10 mouse cellular contexts compared by ENCODE assay signal in genomic region chr16:36561386-36562338, GRCm38 (mm10). TPM values are rescaled to one million over a fixed set of nuclear protein-coding genes. Genes with fewer than 3 reads are reported as not detected.
A peak's percentile ranks its signal among the peaks of the same experiment; 100 is the strongest.
DNase-seq lines count a peak whose midpoint lies in the region; ATAC-seq and TF ChIP-seq lines count a peak whose summit lies in the region.
"Had no signal": no experiment of that assay in that cellular context is flagged by ENCODE, and none has a peak within 500 bp of the region (broad histone marks: within the 10 kb centered on the region; RNA-seq: fewer than 3 reads in every experiment).

TSS of gene Casr (minus strand) at chr16:36562141.

- H3K27me3 ChIP-seq in heart, embryonic 15.5 days: peaks cover 22% of the 10 kb centered on the region
- peaks cover 4% of the 10 kb centered on the region; the same call in 1 of the 2 replicates for H3K27me3 ChIP-seq in heart, adult 2 months (ENCODE audit: control insufficient read depth, insufficient read depth, low read length)
- H3K27me3 ChIP-seq in embryonic facial prominence, embryonic 10.5 days (replicated peaks; ENCODE audit: low read depth, poor library complexity, severe bottlenecking): peaks cover 40% of the 10 kb centered on the region
- peaks cover 14% of the 10 kb centered on the region; the same call in 1 of the 2 replicates for H3K27me3 ChIP-seq in intestine, postnatal 0 days (replicated peaks; ENCODE audit: control insufficient read depth, insufficient read depth, low read length)
- peaks cover 13% of the 10 kb centered on the region for H3K27me3 ChIP-seq in neural tube, embryonic 12.5 days (replicated peaks)

- no peak for TF ChIP-seq POLR2A in heart, adult 2 months (IDR thresholded peaks at IDR 0.05; ENCODE audit: insufficient read depth, low read depth, low read length)

- H3K9ac ChIP-seq in heart, embryonic 15.5 days: 0 out of 2 replicates have a peak within 1 kb of the TSS, but pooled peaks have one; percentile 27
- no peak within 1 kb of the TSS for H3K9ac ChIP-seq in heart, adult 2 months (ENCODE audit: low read depth, low read length)
- no peak within 1 kb of the TSS for H3K9ac ChIP-seq in intestine, postnatal 0 days (ENCODE audit: low read depth, low read length)
- 0 out of 2 replicates have a peak within 1 kb of the TSS, but pooled peaks have one; percentile 10 for H3K9ac ChIP-seq in neural tube, embryonic 12.5 days

- no peak for TF ChIP-seq EP300 in heart, adult 2 months (IDR thresholded peaks at IDR 0.05; ENCODE audit: insufficient read depth, low read depth, low read length)

- no peak for ATAC-seq in heart, embryonic 15.5 days (replicated peaks; ENCODE audit: insufficient number of reproducible peaks, insufficient read depth, low FRiP score, low read depth)
- no peak for ATAC-seq in intestine, postnatal 0 days
- no peak for ATAC-seq in neural tube, embryonic 12.5 days (ENCODE audit: low FRiP score, low read depth)
- ATAC-seq in frontal cortex, adult (ENCODE audit: low TSS enrichment): no peak
- ATAC-seq in erythroid progenitor cell, adult 5-6 weeks (replicated peaks; ENCODE audit: low FRiP score, poor library complexity, severe bottlenecking): no peak

- intact Hi-C loops in heart, adult 2 months (cut with DNase I): no loop called here

- H3K36me3 ChIP-seq in heart, embryonic 15.5 days: no peaks in the 10 kb centered on the region
- no peaks in the 10 kb centered on the region for H3K36me3 ChIP-seq in heart, adult 2 months (ENCODE audit: control insufficient read depth, insufficient read depth, low read length)
- H3K36me3 ChIP-seq in embryonic facial prominence, embryonic 10.5 days (replicated peaks): no peaks in the 10 kb centered on the region
- H3K36me3 ChIP-seq in intestine, postnatal 0 days (ENCODE audit: control insufficient read depth, insufficient read depth): no peaks in the 10 kb centered on the region
- no peaks in the 10 kb centered on the region for H3K36me3 ChIP-seq in neural tube, embryonic 12.5 days
- H3K36me3 ChIP-seq: G1E had no signal

- no peaks in the 10 kb centered on the region for H3K79me2 ChIP-seq in heart, adult 2 months (replicated peaks; ENCODE audit: control insufficient read depth, insufficient read depth, low read length)

- WGBS in heart, embryonic 15.5 days: 4% methylated on average over 36 of the region's 36 CpGs
- WGBS in heart, adult 2 months: 4% methylated on average over 36 of the region's 36 CpGs
- 2% methylated on average over 36 of the region's 36 CpGs for WGBS in embryonic facial prominence, embryonic 10.5 days
- 4% methylated on average over 36 of the region's 36 CpGs for WGBS in intestine, postnatal 0 days
- 3% methylated on average over 36 of the region's 36 CpGs for WGBS in neural tube, embryonic 12.5 days

- H3K27ac ChIP-seq in heart, embryonic 15.5 days: no peak within 1 kb of the TSS
- no peak within 1 kb of the TSS for H3K27ac ChIP-seq in heart, adult 2 months
- H3K27ac ChIP-seq in embryonic facial prominence, embryonic 10.5 days (replicated peaks): no peak within 1 kb of the TSS
- no peak within 1 kb of the TSS for H3K27ac ChIP-seq in intestine, postnatal 0 days (ENCODE audit: low read depth, low read length)
- no peak within 1 kb of the TSS for H3K27ac ChIP-seq in neural tube, embryonic 12.5 days

- peaks cover 10% of the 10 kb centered on the region for H3K4me1 ChIP-seq in heart, embryonic 15.5 days (replicated peaks)
- H3K4me1 ChIP-seq in heart, adult 2 months (ENCODE audit: control insufficient read depth, insufficient read depth, low read length): no peaks in the 10 kb centered on the region
- H3K4me1 ChIP-seq in embryonic facial prominence, embryonic 10.5 days: peaks cover 16% of the 10 kb centered on the region
- H3K4me1 ChIP-seq in intestine, postnatal 0 days (replicated peaks; ENCODE audit: control insufficient read depth, insufficient read depth, low read length): no peaks in the 10 kb centered on the region
- peaks cover 13% of the 10 kb centered on the region for H3K4me1 ChIP-seq in neural tube, embryonic 12.5 days

- H3K4me3 ChIP-seq in heart, embryonic 15.5 days: peak within 1 kb of the TSS; percentile 45
- no peak within 1 kb of the TSS for H3K4me3 ChIP-seq in heart, adult 2 months
- peak within 1 kb of the TSS; percentile 61 for H3K4me3 ChIP-seq in embryonic facial prominence, embryonic 10.5 days
- H3K4me3 ChIP-seq in intestine, postnatal 0 days (ENCODE audit: low read depth, low read length): peak within 1 kb of the TSS; percentile 18; the same call in 1 of the 2 replicates
- H3K4me3 ChIP-seq in neural tube, embryonic 12.5 days: peak within 1 kb of the TSS; percentile 30

- no peaks in the 10 kb centered on the region for H3K9me3 ChIP-seq in heart, embryonic 15.5 days (replicated peaks)
- no peaks in the 10 kb centered on the region for H3K9me3 ChIP-seq in embryonic facial prominence, embryonic 10.5 days
- no peaks in the 10 kb centered on the region for H3K9me3 ChIP-seq in intestine, postnatal 0 days (ENCODE audit: control insufficient read depth)
- H3K9me3 ChIP-seq in neural tube, embryonic 12.5 days: no peaks in the 10 kb centered on the region
- H3K9me3 ChIP-seq: G1E had no signal

- no peak for DNase-seq in heart, adult 2 months
- peak; percentile 37 for DNase-seq in embryonic facial prominence, embryonic 10.5 days (ENCODE audit: low spot score)
- DNase-seq in spleen, adult 18-20 months: no peak
- DNase-seq: lung, adult 2 months had no signal

- H3K4me2 ChIP-seq in heart, embryonic 15.5 days: peak within 1 kb of the TSS; percentile 81
- H3K4me2 ChIP-seq in intestine, postnatal 0 days (replicated peaks; ENCODE audit: low read depth): peak within 1 kb of the TSS; percentile 51
- H3K4me2 ChIP-seq in neural tube, embryonic 12.5 days (replicated peaks): peak within 1 kb of the TSS; percentile 82

- no peak for TF ChIP-seq CTCF in heart, adult 2 months (IDR thresholded peaks at IDR 0.05)
- TF ChIP-seq CTCF in intestine, postnatal 0 days (IDR thresholded peaks at IDR 0.05; ENCODE audit: low read depth): no peak

RNA-seq across cellular contexts. Expression of gene Casr, which starts in this region (rescaled TPM):
- polyA plus RNA-seq in heart, embryonic 15.5 days (2015; fragmentation: Nextera tagmentation; extraction: Ambion mirVana): 0.09 TPM in 1 of 2 replicates, not detected in the other
- under 1 TPM in 1 of 2 experiments, not detected in 1; 0.05 TPM for total RNA-seq in heart, adult 2 months (2021)
- polyA plus RNA-seq in heart, adult 2 months (2012; rRNA removed): not detected in 2 replicates
- 0.18 and 0.26 TPM in 2 replicates for polyA plus RNA-seq in embryonic facial prominence, embryonic 10.5 days (2016; fragmentation: Nextera tagmentation; extraction: Ambion mirVana)
- polyA plus RNA-seq in intestine, postnatal 0 days (2015; fragmentation: Nextera tagmentation; extraction: Ambion mirVana): 0.04 TPM in 1 of 2 replicates, not detected in the other
- not detected in 2 replicates for polyA plus RNA-seq in neural tube, embryonic 12.5 days (2016; fragmentation: Nextera tagmentation; extraction: Ambion mirVana)
- total RNA-seq in erythroid progenitor cell, adult 5-6 weeks (2015; ENCODE audit: low replicate concordance): not detected in 2 replicates
- not detected in 2 replicates for total RNA-seq in erythroid progenitor cell, adult 5-6 weeks (2017; ENCODE audit: low replicate concordance)
- polyA plus RNA-seq: G1E had no signal

Comparison
In these comparisons a context has a peak if more than half of its experiments do, and no peak if none do; other contexts are left out.
1. H3K9ac ChIP-seq: peak in heart, embryonic 15.5 days (single experiment) and neural tube, embryonic 12.5 days (single experiment); none in heart, adult 2 months (single experiment) and intestine, postnatal 0 days (single experiment).
2. Peak in DNase-seq and H3K4me3 ChIP-seq in embryonic facial prominence, embryonic 10.5 days; RNA of the gene not detected or under 1 TPM.
3. Peak in every context shown above with its lines, with median percentiles within 50 percentile points of each other: H3K4me2 ChIP-seq.